Mouse (Mus musculus) heart, postnatal 10 days (tissue): Measurements from ENCODE around the gene Hist1h1a. TPM values are rescaled to one million over a fixed set of nuclear protein-coding genes. Genes with fewer than 3 reads are reported as not detected.

Source experiments
- DNase-seq, 2 experiments: peaks; one replicate each; pipeline ENCODE4 v3.0.0; 2021
- intact Hi-C: fragments of 180-260 bp; cut with DNase I; formaldehyde crosslinking; loops from one replicate; pipeline ENCODE4 v1.15.1; 2025
- total RNA-seq, 2 experiments: library from RNA; stranded (reverse); gene quantifications; 2 replicates each; pipeline ENCODE4 v1.2.3; 2021

Gene Hist1h1a
- total RNA-seq, 2 experiments from 2014 or later, result 109 to 127 TPM

DNA sequence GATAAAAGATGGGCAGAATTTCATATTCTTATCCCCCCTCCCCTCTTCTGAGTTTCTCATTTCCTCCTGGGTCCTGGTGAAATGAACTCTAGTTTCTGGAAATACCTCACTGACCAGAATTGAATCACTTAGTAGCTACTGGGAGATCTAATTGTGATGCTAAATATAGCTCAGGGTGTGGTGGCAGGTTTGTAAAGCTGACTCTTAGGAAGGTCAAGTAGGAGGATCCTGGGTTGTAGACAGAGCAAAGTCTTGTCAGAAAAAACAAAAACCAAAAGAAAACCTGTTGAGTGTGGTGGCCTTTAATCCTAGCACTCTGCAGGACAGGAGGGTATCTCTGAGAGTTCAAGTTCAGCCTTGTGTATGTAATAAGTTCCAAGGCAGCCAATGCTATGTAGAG, 21.5 kb upstream of the Hist1h1a start:
- intact Hi-C loops, result loop anchor here (5.0 to 10.0 kb wide), 3 partner anchors 160 to 1917 kb away; partner anchors contain the start of genes Hist1h2af, Hist1h3g, Hist1h4d and Hist1h4h

GRCm38 (mm10) chr13:23743215-23743614, 20.3 kb upstream of the Hist1h1a start:
- no peak for DNase-seq
- intact Hi-C loops, result loop anchor here (5.0 to 10.0 kb wide), 3 partner anchors 161 to 1918 kb away; partner anchors contain the start of genes Hist1h2af, Hist1h3g, Hist1h4d and Hist1h4h

More for the DNA sequence above, 21.5 kb upstream of the Hist1h1a start:
- no peak for DNase-seq

DNA sequence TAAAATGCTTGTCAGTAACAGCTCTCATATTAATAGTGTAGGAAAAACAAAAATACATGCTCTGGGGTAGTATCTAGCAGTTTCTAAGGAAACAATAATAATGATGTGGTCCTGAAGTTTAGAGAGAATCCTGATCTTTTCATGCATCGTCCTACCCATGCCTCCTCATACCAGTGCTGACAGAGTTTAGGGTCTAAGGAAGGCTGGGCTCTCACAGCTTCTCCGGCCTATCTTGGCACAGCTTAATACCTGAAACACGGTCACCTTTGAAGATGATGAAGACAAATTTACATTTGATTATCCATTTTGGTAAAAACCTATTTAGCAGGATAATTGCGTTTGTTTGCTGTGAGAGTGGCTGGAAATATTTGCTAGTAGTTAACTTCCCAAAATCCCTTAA, 19.5 kb upstream of the Hist1h1a start:
- intact Hi-C loops, result loop anchor here (5.0 to 10.0 kb wide), 3 partner anchors 162 to 1919 kb away; partner anchors contain the start of genes Hist1h2af, Hist1h3g, Hist1h4d and Hist1h4h
- DNase-seq, result no peak

- intact Hi-C loops, result loop anchor here (5.0 to 10.0 kb wide), 4 partner anchors 162 to 1920 kb away; partner anchors contain the start of genes Hist1h2af, Hist1h2ag, Hist1h2bj and Hist1h3g
These were observed 18.8 kb upstream of the Hist1h1a start for GRCm38 (mm10) chr13:23744421-23745380.

DNA sequence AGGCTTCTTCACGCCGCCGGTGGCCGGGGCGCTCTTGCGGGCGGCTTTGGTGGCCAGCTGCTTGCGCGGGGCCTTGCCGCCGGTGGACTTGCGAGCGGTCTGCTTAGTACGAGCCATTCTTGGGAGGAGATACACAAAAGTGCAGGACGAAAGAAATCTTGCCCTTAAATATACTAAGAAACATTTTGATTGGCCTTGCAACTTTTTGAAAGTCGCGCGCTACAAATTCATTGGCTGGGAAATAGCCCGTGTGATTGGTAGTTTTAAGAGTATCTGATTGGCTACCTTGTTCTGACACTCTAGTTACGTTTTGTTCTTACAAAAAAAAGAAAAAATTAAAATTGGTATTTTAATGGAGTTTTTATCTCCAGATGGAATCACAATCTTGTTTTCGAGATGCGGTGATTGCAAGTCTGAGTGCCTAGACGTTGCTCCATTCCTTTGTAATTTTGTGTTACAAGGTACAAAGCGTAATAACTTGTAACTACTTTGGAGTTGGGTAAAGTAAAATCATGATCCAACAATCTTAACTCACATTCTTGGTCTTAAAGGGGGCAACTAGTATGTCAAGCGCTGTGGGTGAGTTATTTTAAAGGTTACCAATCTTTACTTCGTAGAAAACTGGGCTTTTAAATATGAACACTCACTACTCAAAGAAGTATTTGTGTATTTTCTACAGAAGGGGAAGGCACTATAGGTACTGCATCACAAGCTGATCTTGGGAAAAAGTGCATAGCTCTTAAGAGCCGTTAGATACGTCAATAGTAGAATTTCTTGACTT, 17.9 kb upstream of the Hist1h1a start, which contains the start of gene Hist1h3c:
TSS of gene Hist1h3c (minus strand) at position 222 of the 781 bp plus-strand sequence.
- DNase-seq, result peak; percentile 90 to 92
- intact Hi-C loops, result loop anchor here (5.0 to 10.0 kb wide), 3 partner anchors 211 to 1921 kb away; partner anchors contain the start of genes Hist1h2af, Hist1h2ag, Hist1h2bj and Hist1h3g

More at GRCm38 (mm10) chr13:23744421-23745380, 18.8 kb upstream of the Hist1h1a start:
- DNase-seq, result no peak

DNA sequence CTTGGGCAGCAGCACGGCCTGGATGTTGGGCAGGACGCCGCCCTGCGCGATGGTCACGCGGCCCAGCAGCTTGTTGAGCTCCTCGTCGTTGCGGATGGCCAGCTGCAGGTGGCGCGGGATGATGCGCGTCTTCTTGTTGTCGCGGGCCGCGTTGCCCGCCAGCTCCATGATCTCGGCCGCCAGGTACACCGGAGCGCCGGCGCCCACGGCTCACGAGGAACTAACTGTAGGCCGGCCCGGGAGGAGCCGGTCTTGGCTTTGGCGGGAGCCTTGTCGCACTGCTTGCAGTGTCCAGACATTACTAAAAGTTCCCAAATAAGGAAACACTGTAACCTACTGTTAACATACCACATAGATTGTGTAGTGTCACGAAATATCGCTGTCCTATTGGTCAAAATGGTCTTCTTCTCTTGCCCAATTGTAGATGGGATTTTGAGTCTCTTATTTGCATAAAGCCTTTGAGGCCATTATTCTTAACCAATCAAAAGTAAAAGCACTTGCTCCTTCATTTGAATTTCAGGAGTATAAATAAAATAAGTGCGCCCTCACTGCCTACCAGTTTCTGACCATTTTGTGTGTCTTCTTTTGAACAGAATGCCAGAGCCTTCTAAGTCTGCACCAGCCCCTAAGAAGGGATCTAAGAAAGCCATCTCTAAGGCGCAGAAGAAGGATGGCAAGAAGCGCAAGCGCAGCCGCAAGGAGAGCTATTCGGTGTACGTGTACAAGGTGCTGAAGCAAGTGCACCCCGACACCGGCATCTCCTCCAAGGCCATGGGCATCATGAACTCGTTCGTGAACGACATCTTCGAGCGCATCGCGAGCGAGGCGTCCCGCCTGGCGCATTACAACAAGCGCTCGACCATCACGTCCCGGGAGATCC, 17.0 kb upstream of the Hist1h1a start, which contains the start of gene Hist1h2bb:
TSS of gene Hist1h2bb (plus strand) at position 534 of the 880 bp plus-strand sequence.
- peak; percentile 82 for DNase-seq
- intact Hi-C loops, result loop anchor here (5.0 to 10.0 kb wide), 3 partner anchors 212 to 1922 kb away; partner anchors contain the start of genes Hist1h2af, Hist1h2ag, Hist1h2bj and Hist1h3g

DNA sequence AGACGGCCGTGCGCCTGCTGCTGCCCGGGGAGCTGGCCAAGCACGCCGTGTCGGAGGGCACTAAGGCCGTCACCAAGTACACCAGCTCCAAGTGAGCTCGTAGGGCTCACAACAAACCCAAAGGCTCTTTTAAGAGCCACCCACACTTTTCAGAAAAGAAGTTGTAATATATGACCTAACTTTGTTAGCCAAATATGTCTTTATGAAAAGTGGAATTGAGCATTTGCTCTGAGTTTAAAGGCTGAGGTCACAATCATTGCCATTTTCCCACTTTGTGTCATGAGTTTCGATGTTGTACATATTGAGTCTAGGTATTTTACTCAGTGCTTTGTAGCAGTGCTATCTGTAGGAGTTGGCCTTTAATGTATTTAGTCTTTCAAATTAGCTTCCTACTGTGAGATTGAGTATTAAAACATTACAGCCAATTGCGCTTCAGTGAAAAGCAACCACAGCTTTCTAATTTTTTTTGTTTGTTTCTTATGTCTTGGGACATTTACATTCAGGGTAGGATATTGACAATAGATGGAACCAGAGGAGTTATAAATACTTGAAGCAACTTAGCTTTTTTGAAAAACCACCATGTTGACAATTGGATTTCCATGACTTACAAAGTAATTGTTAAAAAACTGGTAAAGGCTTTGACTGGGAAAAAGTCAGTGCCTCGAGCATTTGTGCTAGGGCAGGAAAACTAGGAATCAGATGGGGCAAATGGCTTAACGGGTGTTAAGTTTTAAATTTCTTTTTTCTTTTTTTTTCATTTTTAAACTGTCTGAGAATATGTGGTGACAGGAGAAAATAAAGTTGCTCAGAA, 16.2 kb upstream of the Hist1h1a start:
- intact Hi-C loops, result loop anchor here (5.0 to 10.0 kb wide), 3 partner anchors 212 to 1922 kb away; partner anchors contain the start of genes Hist1h2af, Hist1h2ag, Hist1h2bj and Hist1h3g
- DNase-seq, result no peak

DNA sequence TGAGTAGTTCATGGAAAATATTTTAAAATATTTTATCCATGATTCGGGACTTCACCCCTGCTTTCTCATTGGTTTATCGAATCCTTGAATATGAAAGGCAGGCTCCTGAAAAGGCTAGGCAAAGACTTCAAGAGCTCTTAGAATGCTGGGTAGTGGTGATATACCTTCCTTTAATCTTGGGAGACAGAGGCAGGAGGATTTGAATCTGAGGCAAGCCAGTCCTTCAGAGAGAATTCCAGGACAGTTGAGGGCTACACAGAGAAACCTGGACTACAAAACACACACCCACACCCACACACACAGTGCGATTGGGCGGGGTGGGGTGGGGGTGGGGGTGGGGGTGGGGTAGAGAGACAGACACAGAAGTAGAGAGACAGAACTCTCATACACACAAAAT, 15.6 kb upstream of the Hist1h1a start:
- intact Hi-C loops, result loop anchor here (5.0 to 10.0 kb wide), 3 partner anchors 213 to 1923 kb away; partner anchors contain the start of genes Hist1h2af, Hist1h2ag, Hist1h2bj and Hist1h3g
- DNase-seq, result no peak

GRCm38 (mm10) chr13:23749563-23750121, 13.8 kb upstream of the Hist1h1a start:
- DNase-seq, result no peak
- intact Hi-C loops, result loop anchor here (5.0 to 10.0 kb wide), 4 partner anchors 215 to 1995 kb away; partner anchors contain the start of genes Hist1h2af, Hist1h2ag, Hist1h2ak and Hist1h2bj

DNA sequence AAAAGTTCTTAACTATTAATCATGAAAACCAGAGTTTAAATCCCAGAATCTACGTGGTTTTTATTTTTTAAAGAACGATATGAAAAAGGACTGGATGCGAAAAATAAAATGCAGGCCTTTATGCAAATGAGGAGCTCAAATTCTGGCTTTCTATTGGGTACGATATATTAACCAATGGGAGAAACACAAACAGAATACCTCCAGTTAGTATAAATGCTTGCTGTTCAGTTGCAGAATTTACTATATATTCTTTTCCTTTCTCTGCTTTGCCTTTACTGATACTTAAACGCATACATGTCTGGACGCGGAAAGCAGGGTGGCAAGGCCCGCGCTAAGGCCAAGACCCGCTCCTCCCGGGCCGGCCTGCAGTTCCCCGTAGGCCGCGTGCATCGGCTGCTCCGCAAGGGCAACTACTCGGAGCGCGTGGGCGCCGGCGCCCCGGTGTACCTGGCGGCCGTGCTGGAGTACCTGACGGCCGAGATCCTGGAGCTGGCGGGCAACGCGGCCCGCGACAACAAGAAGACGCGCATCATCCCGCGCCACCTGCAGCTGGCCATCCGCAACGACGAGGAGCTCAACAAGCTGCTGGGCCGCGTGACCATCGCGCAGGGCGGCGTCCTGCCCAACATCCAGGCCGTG, 12.5 kb upstream of the Hist1h1a start, which contains the start of gene Hist1h2ab:
TSS of gene Hist1h2ab (plus strand) at position 288 of the 639 bp plus-strand sequence.
- peak; percentile 59 to 69 for DNase-seq
- intact Hi-C loops, result loop anchor here (10.0 kb wide), 1 partner anchor 1996 kb away; the partner anchor contains the start of genes Hist1h2ak, Hist1h2bn and Hist1h4k

DNA sequence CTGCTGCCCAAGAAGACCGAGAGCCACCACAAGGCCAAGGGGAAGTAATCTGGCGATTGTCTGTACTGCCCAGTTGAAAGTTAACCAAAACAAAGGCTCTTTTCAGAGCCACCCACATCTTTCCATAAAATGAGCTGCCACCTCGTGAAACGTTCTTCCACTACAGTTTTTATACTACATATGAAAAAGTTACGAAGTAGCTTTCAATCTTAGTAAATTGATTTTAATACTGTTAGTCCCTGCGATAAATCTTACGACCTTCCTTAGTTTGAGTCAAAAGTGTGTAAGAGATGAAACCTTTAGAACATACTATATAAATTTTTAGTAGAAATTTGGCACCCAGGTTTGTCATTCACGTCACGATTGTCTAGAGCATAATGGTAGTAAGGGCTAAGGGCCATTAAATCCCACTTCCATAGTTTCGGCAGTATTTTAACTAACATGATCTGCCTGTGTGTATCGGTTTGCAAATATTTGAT, 11.9 kb upstream of the Hist1h1a start:
- intact Hi-C loops, result loop anchor here (10.0 kb wide), 1 partner anchor 1997 kb away; the partner anchor contains the start of genes Hist1h2ak, Hist1h2bn and Hist1h4k
- no peak for DNase-seq

DNA sequence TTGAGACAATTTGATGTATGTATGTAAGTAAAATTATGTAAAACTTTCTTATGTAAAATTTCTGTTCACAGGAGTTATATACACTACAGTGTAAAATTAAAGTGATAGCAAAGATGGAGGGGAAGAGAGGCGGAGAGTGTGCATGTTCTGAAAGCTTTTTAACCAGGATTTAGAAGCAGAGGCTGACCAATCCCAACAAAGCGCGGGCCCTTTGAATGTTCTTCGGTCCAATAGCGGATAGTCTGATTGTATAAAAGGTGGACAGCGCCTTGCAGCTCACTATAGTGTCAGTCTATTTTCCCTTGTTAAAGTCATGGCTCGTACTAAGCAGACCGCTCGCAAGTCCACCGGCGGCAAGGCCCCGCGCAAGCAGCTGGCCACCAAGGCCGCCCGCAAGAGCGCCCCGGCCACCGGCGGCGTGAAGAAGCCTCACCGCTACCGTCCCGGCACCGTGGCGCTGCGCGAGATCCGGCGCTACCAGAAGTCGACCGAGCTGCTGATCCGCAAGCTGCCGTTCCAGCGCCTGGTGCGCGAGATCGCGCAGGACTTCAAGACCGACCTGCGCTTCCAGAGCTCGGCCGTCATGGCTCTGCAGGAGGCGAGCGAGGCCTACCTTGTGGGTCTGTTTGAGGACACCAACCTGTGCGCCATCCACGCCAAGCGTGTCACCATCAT, 11.3 kb upstream of the Hist1h1a start, which contains the start of gene Hist1h3b:
TSS of gene Hist1h3b (plus strand) at position 201 of the 675 bp plus-strand sequence.
- intact Hi-C loops, result loop anchor here (10.0 kb wide), 1 partner anchor 1997 kb away; the partner anchor contains the start of genes Hist1h2ak, Hist1h2bn and Hist1h4k
- DNase-seq, result peak; percentile 91 to 92

DNA sequence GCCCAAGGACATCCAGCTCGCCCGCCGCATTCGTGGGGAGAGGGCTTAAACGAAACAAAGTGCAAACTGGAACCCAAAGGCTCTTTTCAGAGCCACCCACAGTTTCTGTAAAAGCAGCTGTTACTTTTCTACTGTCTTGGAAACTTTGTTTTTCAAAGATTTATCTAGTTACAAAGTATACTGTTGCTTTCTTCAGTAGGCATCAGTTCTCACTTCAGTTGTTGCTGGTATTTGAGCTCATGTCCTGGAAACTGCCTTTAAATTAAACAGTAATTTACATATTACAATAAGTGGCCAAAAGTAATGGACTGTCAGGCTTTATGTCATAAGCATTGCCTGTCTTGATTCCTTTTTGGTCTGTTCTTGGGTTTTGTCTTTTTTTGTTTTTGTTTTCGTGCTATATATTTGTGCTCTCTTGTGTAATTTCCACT, 10.7 kb upstream of the Hist1h1a start:
- DNase-seq, result no peak
- intact Hi-C loops, result loop anchor here (10.0 kb wide), 1 partner anchor 1998 kb away; the partner anchor contains the start of genes Hist1h2ak, Hist1h2bn and Hist1h4k

- DNase-seq, result no peak
- intact Hi-C loops, result loop anchor here (10.0 kb wide), 1 partner anchor 1999 kb away; the partner anchor contains the start of genes Hist1h2ak, Hist1h2bn and Hist1h4k
These were observed 10.0 kb upstream of the Hist1h1a start for GRCm38 (mm10) chr13:23753314-23754078.

DNA sequence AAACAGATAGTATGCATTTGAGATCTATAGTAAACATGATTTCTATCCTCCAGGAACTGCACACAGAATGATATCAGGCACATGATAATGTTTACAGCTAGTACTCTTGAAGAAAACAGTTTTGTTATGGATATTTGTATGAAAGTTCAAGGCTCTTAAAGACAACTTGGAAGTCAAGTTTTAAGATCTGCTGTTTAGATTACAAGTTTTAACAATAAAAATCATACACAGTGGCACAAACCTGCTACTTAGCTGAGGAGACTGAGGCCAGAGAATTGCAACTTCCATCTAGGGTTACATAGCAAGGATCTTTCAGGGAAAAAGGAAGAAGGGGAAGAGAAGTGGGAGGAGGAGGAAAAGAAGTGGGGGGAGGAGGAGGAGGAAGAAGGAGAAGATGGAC, 8.5 kb upstream of the Hist1h1a start:
- intact Hi-C loops, result loop anchor here (5.0 to 10.0 kb wide), 2 partner anchors 1718 to 2000 kb away; partner anchors contain the start of genes Hist1h2ah, Hist1h2ak, Hist1h2bk and Hist1h2bn
- no peak for DNase-seq
